Mouse (Mus musculus) regulatory T cell (primary cell): Measurements from ENCODE around the gene Retnla.
"Not testable (repeated sequence)": the region's sequence is repeated elsewhere in the genome, so short reads cannot be mapped to it uniquely, and the experiment has no call there.

ENCODE experiments used
- in situ Hi-C: fragments of 300-600 bp; cut with MboI, MseI; formaldehyde crosslinking; loops from one replicate; pipeline ENCODE4 v1.15.1; 2025; ENCODE audit warnings: high pct_unique_total_duplicates

The Retnla gene

GRCm38 (mm10) chr16:48842266-48842665, at the start of gene Retnla:
Retnla (plus strand) TSS chr16:48842551.
- in situ Hi-C loops, result no loop called here

GRCm38 (mm10) chr16:48798285-48798684, 44.1 kb upstream of the Retnla start:
- in situ Hi-C loops, result loop anchor here (10.0 kb wide), 1 partner anchor 123 kb away; no protein-coding TSS in a partner anchor

- in situ Hi-C loops, result loop anchor here (10.0 kb wide), 1 partner anchor 125 kb away; no protein-coding TSS in a partner anchor
Observed at GRCm38 (mm10) chr16:48799470-48799869, 42.9 kb upstream of the Retnla start.

- in situ Hi-C loops, result no loop called here
Observed at GRCm38 (mm10) chr16:48800906-48801305, 41.4 kb upstream of the Retnla start.

- in situ Hi-C loops, result no loop called here
Observed at GRCm38 (mm10) chr16:48805412-48805811, 36.9 kb upstream of the Retnla start.

GRCm38 (mm10) chr16:48806521-48806920, 35.8 kb upstream of the Retnla start:
- in situ Hi-C loops, result no loop called here

- in situ Hi-C loops, result no loop called here
Observed at GRCm38 (mm10) chr16:48809374-48809773, 33.0 kb upstream of the Retnla start.

- in situ Hi-C loops, result loop anchor here (10.0 kb wide), 1 partner anchor 147 kb away; no protein-coding TSS in a partner anchor
Observed at GRCm38 (mm10) chr16:48811881-48812436, 30.4 kb upstream of the Retnla start.

- in situ Hi-C loops, result loop anchor here (10.0 kb wide), 1 partner anchor 152 kb away; no protein-coding TSS in a partner anchor
Observed at GRCm38 (mm10) chr16:48816695-48817094, 25.7 kb upstream of the Retnla start, which contains the start of gene Retnlb. Retnlb (plus strand) TSS chr16:48816856.

- in situ Hi-C loops, result loop anchor here (10.0 kb wide), 1 partner anchor 154 kb away; no protein-coding TSS in a partner anchor
Observed at GRCm38 (mm10) chr16:48818524-48818923, 23.8 kb upstream of the Retnla start.

GRCm38 (mm10) chr16:48826474-48826873, 15.9 kb upstream of the Retnla start:
- in situ Hi-C loops, result no loop called here

- in situ Hi-C loops, result no loop called here
Observed at GRCm38 (mm10) chr16:48827625-48828024, 14.7 kb upstream of the Retnla start.

GRCm38 (mm10) chr16:48829060-48829459, 13.3 kb upstream of the Retnla start:
- in situ Hi-C loops, result no loop called here

- in situ Hi-C loops, result no loop called here
Observed at GRCm38 (mm10) chr16:48832055-48832454, 10.3 kb upstream of the Retnla start.

- in situ Hi-C loops, result not testable (repeated sequence)
Observed at GRCm38 (mm10) chr16:48833626-48834025, 8.7 kb upstream of the Retnla start.

- in situ Hi-C loops, result no loop called here
Observed at GRCm38 (mm10) chr16:48843671-48844386, 1.5 kb downstream of the Retnla start.

- in situ Hi-C loops, result not testable (repeated sequence)
Observed at GRCm38 (mm10) chr16:48865004-48865403, 22.7 kb downstream of the Retnla start.

- in situ Hi-C loops, result no loop called here
Observed at GRCm38 (mm10) chr16:48867690-48868089, 25.3 kb downstream of the Retnla start.

- in situ Hi-C loops, result no loop called here
Observed at GRCm38 (mm10) chr16:48868663-48869062, 26.3 kb downstream of the Retnla start.

GRCm38 (mm10) chr16:48869671-48870070, 27.3 kb downstream of the Retnla start:
- in situ Hi-C loops, result no loop called here

GRCm38 (mm10) chr16:48871754-48872153, 29.4 kb downstream of the Retnla start:
- in situ Hi-C loops, result no loop called here

- in situ Hi-C loops, result no loop called here
Observed at GRCm38 (mm10) chr16:48872321-48872720, 30.0 kb downstream of the Retnla start, which contains the start of gene Retnlg. Retnlg (plus strand) TSS chr16:48872621.

GRCm38 (mm10) chr16:48890733-48891132, 48.4 kb downstream of the Retnla start:
- in situ Hi-C loops, result no loop called here
